Mouse (Mus musculus): ENCODE measurements around the gene Serpina3g. TPM values are rescaled to one million over a fixed set of nuclear protein-coding genes. Genes with fewer than 3 reads are reported as not detected.

The Serpina3g gene
- polyA plus RNA-seq (2015; fragmentation: Nextera tagmentation; extraction: Ambion mirVana), result 1.2 and 1.8 TPM in 2 replicates

GRCm38 (mm10) chr12:104235915-104236314 lies at the start of gene Serpina3g:
Gene Serpina3g, plus strand, starts transcription at chr12:104236245.
- H3K27ac ChIP-seq (ENCODE audit: low read depth, low read length), result no peak within 1 kb of the TSS
- no peak within 1 kb of the TSS for H3K4me2 ChIP-seq (ENCODE audit: low read length)
- H3K27me3 ChIP-seq (replicated peaks; ENCODE audit: control insufficient read depth, insufficient read depth, low read length), result no peaks in the 10 kb centered on the region
- ATAC-seq, result no peak
- no peak within 1 kb of the TSS for H3K9ac ChIP-seq (ENCODE audit: low read depth, low read length)
- H3K4me3 ChIP-seq (ENCODE audit: low read length), result no peak within 1 kb of the TSS
- 80% methylated on average over 5 of the region's 5 CpGs for WGBS
- no peaks in the 10 kb centered on the region for H3K36me3 ChIP-seq (ENCODE audit: control insufficient read depth, insufficient read depth, low read length)
- H3K4me1 ChIP-seq (ENCODE audit: control insufficient read depth, insufficient read depth, low read depth, low read length), result no peaks in the 10 kb centered on the region
- H3K9me3 ChIP-seq (ENCODE audit: control insufficient read depth, low read length), result no peaks in the 10 kb centered on the region

GRCm38 (mm10) chr12:104189246-104189645 lies 46.8 kb upstream of the Serpina3g start:
- Histone ChIP-seq H3K4me1 (ENCODE audit: control insufficient read depth, insufficient read depth, low read depth, low read length) (no peaks in the 10 kb centered on the region), H3K9ac (ENCODE audit: low read depth, low read length) (no peak overlapping the region), H3K9me3 (ENCODE audit: control insufficient read depth, low read length) (no peaks in the 10 kb centered on the region), H3K27me3 (replicated peaks; ENCODE audit: control insufficient read depth, insufficient read depth, low read length) (no peaks in the 10 kb centered on the region), H3K4me3 (ENCODE audit: low read length) (no peak overlapping the region), H3K4me2 (ENCODE audit: low read length) (no peak overlapping the region), H3K36me3 (ENCODE audit: control insufficient read depth, insufficient read depth, low read length) (no peaks in the 10 kb centered on the region), H3K27ac (ENCODE audit: low read depth, low read length) (no peak overlapping the region)
- 74% methylated on average over 2 of the region's 2 CpGs for WGBS
- ATAC-seq, result no peak

- Histone ChIP-seq H3K4me1 (ENCODE audit: control insufficient read depth, insufficient read depth, low read depth, low read length) (no peaks in the 10 kb centered on the region), H3K27me3 (replicated peaks; ENCODE audit: control insufficient read depth, insufficient read depth, low read length) (no peaks in the 10 kb centered on the region), H3K9ac (ENCODE audit: low read depth, low read length) (no peak overlapping the region), H3K36me3 (ENCODE audit: control insufficient read depth, insufficient read depth, low read length) (no peaks in the 10 kb centered on the region), H3K4me3 (ENCODE audit: low read length) (no peak overlapping the region), H3K4me2 (ENCODE audit: low read length) (no peak overlapping the region), H3K27ac (ENCODE audit: low read depth, low read length) (no peak overlapping the region), H3K9me3 (ENCODE audit: control insufficient read depth, low read length) (no peaks in the 10 kb centered on the region)
- no peak for ATAC-seq
These were observed 45.2 kb upstream of the Serpina3g start for GRCm38 (mm10) chr12:104190852-104191251.

GRCm38 (mm10) chr12:104209149-104209548 lies 26.9 kb upstream of the Serpina3g start:
- ATAC-seq, result no peak
- no peaks in the 10 kb centered on the region for H3K9me3 ChIP-seq (ENCODE audit: control insufficient read depth, low read length)
- no peaks in the 10 kb centered on the region for H3K36me3 ChIP-seq (ENCODE audit: control insufficient read depth, insufficient read depth, low read length)
- no peak overlapping the region for H3K4me2 ChIP-seq (ENCODE audit: low read length)
- no peaks in the 10 kb centered on the region for H3K4me1 ChIP-seq (ENCODE audit: control insufficient read depth, insufficient read depth, low read depth, low read length)
- H3K27ac ChIP-seq (ENCODE audit: low read depth, low read length), result no peak overlapping the region
- no peak overlapping the region for H3K9ac ChIP-seq (ENCODE audit: low read depth, low read length)
- 85% methylated on average over 4 of the region's 4 CpGs for WGBS
- H3K4me3 ChIP-seq (ENCODE audit: low read length), result no peak overlapping the region
- H3K27me3 ChIP-seq (replicated peaks; ENCODE audit: control insufficient read depth, insufficient read depth, low read length), result no peaks in the 10 kb centered on the region

GRCm38 (mm10) chr12:104209802-104210201 lies 26.2 kb upstream of the Serpina3g start:
- Histone ChIP-seq H3K27ac (ENCODE audit: low read depth, low read length) (no peak overlapping the region), H3K36me3 (ENCODE audit: control insufficient read depth, insufficient read depth, low read length) (no peaks in the 10 kb centered on the region), H3K27me3 (replicated peaks; ENCODE audit: control insufficient read depth, insufficient read depth, low read length) (no peaks in the 10 kb centered on the region), H3K9me3 (ENCODE audit: control insufficient read depth, low read length) (no peaks in the 10 kb centered on the region), H3K4me1 (ENCODE audit: control insufficient read depth, insufficient read depth, low read depth, low read length) (no peaks in the 10 kb centered on the region), H3K4me3 (ENCODE audit: low read length) (no peak overlapping the region), H3K4me2 (ENCODE audit: low read length) (no peak overlapping the region), H3K9ac (ENCODE audit: low read depth, low read length) (no peak overlapping the region)
- 90% methylated on average over 2 of the region's 2 CpGs for WGBS
- no peak for ATAC-seq

- 52% methylated on average over 2 of the region's 2 CpGs for WGBS
- Histone ChIP-seq H3K27ac (ENCODE audit: low read depth, low read length) (no peak overlapping the region), H3K36me3 (ENCODE audit: control insufficient read depth, insufficient read depth, low read length) (no peaks in the 10 kb centered on the region), H3K9ac (ENCODE audit: low read depth, low read length) (no peak overlapping the region), H3K4me3 (ENCODE audit: low read length) (no peak overlapping the region), H3K9me3 (ENCODE audit: control insufficient read depth, low read length) (no peaks in the 10 kb centered on the region), H3K27me3 (replicated peaks; ENCODE audit: control insufficient read depth, insufficient read depth, low read length) (no peaks in the 10 kb centered on the region), H3K4me2 (ENCODE audit: low read length) (no peak overlapping the region), H3K4me1 (ENCODE audit: control insufficient read depth, insufficient read depth, low read depth, low read length) (no peaks in the 10 kb centered on the region)
- peak; percentile 24; the same call in 1 of the 2 replicates for ATAC-seq
These were observed 22.2 kb upstream of the Serpina3g start for GRCm38 (mm10) chr12:104213689-104214444.

GRCm38 (mm10) chr12:104214445-104214753 lies 21.6 kb upstream of the Serpina3g start, which contains the start of gene Serpina3f:
Gene Serpina3f, plus strand, starts transcription at chr12:104214544.
- Histone ChIP-seq H3K4me2 (ENCODE audit: low read length) (no peak within 1 kb of the TSS), H3K36me3 (ENCODE audit: control insufficient read depth, insufficient read depth, low read length) (no peaks in the 10 kb centered on the region), H3K9me3 (ENCODE audit: control insufficient read depth, low read length) (no peaks in the 10 kb centered on the region), H3K9ac (ENCODE audit: low read depth, low read length) (no peak within 1 kb of the TSS), H3K4me1 (ENCODE audit: control insufficient read depth, insufficient read depth, low read depth, low read length) (no peaks in the 10 kb centered on the region), H3K4me3 (ENCODE audit: low read length) (no peak within 1 kb of the TSS), H3K27me3 (replicated peaks; ENCODE audit: control insufficient read depth, insufficient read depth, low read length) (no peaks in the 10 kb centered on the region), H3K27ac (ENCODE audit: low read depth, low read length) (no peak within 1 kb of the TSS)
- 59% methylated on average over 1 of the region's 1 CpGs for WGBS
- ATAC-seq, result no peak

- Histone ChIP-seq H3K9ac (ENCODE audit: low read depth, low read length) (no peak overlapping the region), H3K4me3 (ENCODE audit: low read length) (no peak overlapping the region), H3K27me3 (replicated peaks; ENCODE audit: control insufficient read depth, insufficient read depth, low read length) (no peaks in the 10 kb centered on the region), H3K4me2 (ENCODE audit: low read length) (no peak overlapping the region), H3K27ac (ENCODE audit: low read depth, low read length) (no peak overlapping the region), H3K4me1 (ENCODE audit: control insufficient read depth, insufficient read depth, low read depth, low read length) (no peaks in the 10 kb centered on the region), H3K36me3 (ENCODE audit: control insufficient read depth, insufficient read depth, low read length) (no peaks in the 10 kb centered on the region), H3K9me3 (ENCODE audit: control insufficient read depth, low read length) (no peaks in the 10 kb centered on the region)
- no peak for ATAC-seq
- 93% methylated on average over 1 of the region's 1 CpGs for WGBS
These were observed 20.8 kb upstream of the Serpina3g start for GRCm38 (mm10) chr12:104215249-104215648.

- Histone ChIP-seq H3K4me1 (ENCODE audit: control insufficient read depth, insufficient read depth, low read depth, low read length) (no peaks in the 10 kb centered on the region), H3K9ac (ENCODE audit: low read depth, low read length) (no peak overlapping the region), H3K4me3 (ENCODE audit: low read length) (no peak overlapping the region), H3K36me3 (ENCODE audit: control insufficient read depth, insufficient read depth, low read length) (no peaks in the 10 kb centered on the region), H3K27ac (ENCODE audit: low read depth, low read length) (no peak overlapping the region), H3K9me3 (ENCODE audit: control insufficient read depth, low read length) (no peaks in the 10 kb centered on the region), H3K27me3 (replicated peaks; ENCODE audit: control insufficient read depth, insufficient read depth, low read length) (no peaks in the 10 kb centered on the region), H3K4me2 (ENCODE audit: low read length) (no peak overlapping the region)
- 71% methylated on average over 1 of the region's 1 CpGs for WGBS
- no peak for ATAC-seq
These were observed 14.4 kb upstream of the Serpina3g start for GRCm38 (mm10) chr12:104221616-104222015.
